Mouse (Mus musculus): Measurements from ENCODE around the gene Dst.
A peak's percentile ranks its signal among the peaks of the same experiment; 100 is the strongest.

The Dst gene

GRCm38 (mm10) chr1:33908191-33908962, at the start of gene Dst:
TSS of gene Dst (plus strand) at chr1:33908225.
- peak; percentile 46 for DNase-seq (ENCODE audit: low read depth, low spot score)

- DNase-seq (ENCODE audit: low read depth, low spot score) = no peak
Observed at GRCm38 (mm10) chr1:33869031-33869430, 39.0 kb upstream of the Dst start.

- no peak for DNase-seq (ENCODE audit: low read depth, low spot score)
Observed at GRCm38 (mm10) chr1:33869437-33869836, 38.6 kb upstream of the Dst start.

GRCm38 (mm10) chr1:33873561-33873960, 34.5 kb upstream of the Dst start:
- no peak for DNase-seq (ENCODE audit: low read depth, low spot score)

GRCm38 (mm10) chr1:33875691-33876090, 32.3 kb upstream of the Dst start:
- peak; percentile 84 for DNase-seq (ENCODE audit: low read depth, low spot score)

- DNase-seq (ENCODE audit: low read depth, low spot score) = no peak
Observed at GRCm38 (mm10) chr1:33876416-33876815, 31.6 kb upstream of the Dst start.

GRCm38 (mm10) chr1:33878170-33878569, 29.9 kb upstream of the Dst start:
- no peak for DNase-seq (ENCODE audit: low read depth, low spot score)

- peak; percentile 49 for DNase-seq (ENCODE audit: low read depth, low spot score)
Observed at GRCm38 (mm10) chr1:33883102-33883839, 24.8 kb upstream of the Dst start.

- peak; percentile 65 for DNase-seq (ENCODE audit: low read depth, low spot score)
Observed at GRCm38 (mm10) chr1:33892784-33893183, 15.2 kb upstream of the Dst start.

GRCm38 (mm10) chr1:33896116-33896515, 11.9 kb upstream of the Dst start:
- no peak for DNase-seq (ENCODE audit: low read depth, low spot score)

- DNase-seq (ENCODE audit: low read depth, low spot score) = no peak
Observed at GRCm38 (mm10) chr1:33896666-33897065, 11.4 kb upstream of the Dst start.

GRCm38 (mm10) chr1:33897426-33897825, 10.6 kb upstream of the Dst start:
- no peak for DNase-seq (ENCODE audit: low read depth, low spot score)

- no peak for DNase-seq (ENCODE audit: low read depth, low spot score)
Observed at GRCm38 (mm10) chr1:33898373-33898772, 9.7 kb upstream of the Dst start.

- DNase-seq (ENCODE audit: low read depth, low spot score) = no peak
Observed at GRCm38 (mm10) chr1:33900175-33900574, 7.8 kb upstream of the Dst start.

GRCm38 (mm10) chr1:33903587-33903986, 4.4 kb upstream of the Dst start:
- peak; percentile 87 for DNase-seq (ENCODE audit: low read depth, low spot score)

GRCm38 (mm10) chr1:33906216-33906615, 1.8 kb upstream of the Dst start:
- no peak for DNase-seq (ENCODE audit: low read depth, low spot score)

GRCm38 (mm10) chr1:33906927-33907326, 1.1 kb upstream of the Dst start:
- no peak for DNase-seq (ENCODE audit: low read depth, low spot score)

GRCm38 (mm10) chr1:33907421-33908190, 419 bp upstream of the Dst start, which contains the start of gene Bend6:
TSS of gene Bend6 (minus strand) at chr1:33907816.
- peak; percentile 83 for DNase-seq (ENCODE audit: low read depth, low spot score)

GRCm38 (mm10) chr1:33911589-33911988, 3.6 kb downstream of the Dst start:
- DNase-seq (ENCODE audit: low read depth, low spot score) = no peak

- no peak for DNase-seq (ENCODE audit: low read depth, low spot score)
Observed at GRCm38 (mm10) chr1:33916554-33916953, 8.5 kb downstream of the Dst start.

- no peak for DNase-seq (ENCODE audit: low read depth, low spot score)
Observed at GRCm38 (mm10) chr1:33922975-33923374, 14.9 kb downstream of the Dst start.

GRCm38 (mm10) chr1:33925283-33925682, 17.3 kb downstream of the Dst start:
- no peak for DNase-seq (ENCODE audit: low read depth, low spot score)

All from R1 (cell line).